Mouse (Mus musculus) spleen, adult 2 months (tissue): ENCODE results near the gene Ift140.

ENCODE experiments used
- CTCF ChIP-seq: fragments of 200-500 bp; IDR thresholded peaks from 2 replicates; pipeline ENCODE4 v1.5.1; 2011; ENCODE audit warnings: mild to moderate bottlenecking, inconsistent platforms; ENCODE audit not compliant: insufficient read depth, insufficient read length, insufficient replicate concordance; ENCODE audit errors: extremely low read depth
- POLR2A ChIP-seq: fragments of 200-500 bp; IDR thresholded peaks from 2 replicates; pipeline ENCODE4 v1.6.1; 2011; ENCODE audit warnings: low read depth, low read length, inconsistent platforms

GRCm38 (mm10) chr17:25047143-25047542 is 31.3 kb downstream of the Ift140 start:
- TF ChIP-seq CTCF (no peak), POLR2A (no peak)
